Mouse (Mus musculus) limb, embryonic 15.5 days (tissue): ENCODE measurements around the gene Prm2. TPM values are rescaled to one million over a fixed set of nuclear protein-coding genes. Genes with fewer than 3 reads are reported as not detected.

Experiments used
- ATAC-seq: fragments of 200-750 bp; cut with Nextera tagmentation; 2 replicates; pipeline ENCODE4 v1.8.0; 2017; ENCODE audit warnings: low read depth, moderate TSS enrichment; ENCODE audit not compliant: insufficient number of reproducible peaks, low FRiP score, low TSS enrichment
- H3K27ac ChIP-seq: fragments of 300-500 bp; sonication (generic); 2 replicates; pipeline ENCODE4 v1.5.1; 2015; ENCODE audit warnings: moderate library complexity, mild to moderate bottlenecking, inconsistent platforms
- H3K27me3 ChIP-seq: fragments of 300-500 bp; sonication (generic); 2 replicates; pipeline ENCODE4 v1.6.1; 2015; ENCODE audit warnings: inconsistent platforms
- H3K36me3 ChIP-seq: fragments of 300-500 bp; sonication (generic); 2 replicates; pipeline ENCODE4 v1.6.1; 2015; ENCODE audit warnings: inconsistent platforms
- H3K4me1 ChIP-seq: fragments of 300-500 bp; sonication (generic); 2 replicates; pipeline ENCODE4 v1.6.1; 2015; ENCODE audit warnings: inconsistent platforms
- H3K4me2 ChIP-seq: fragments of 300-500 bp; sonication (generic); 2 replicates; pipeline ENCODE4 v1.6.1; 2015; ENCODE audit warnings: mild to moderate bottlenecking, inconsistent platforms
- H3K4me3 ChIP-seq: fragments of 300-500 bp; sonication (generic); 2 replicates; pipeline ENCODE4 v1.5.1; 2015; ENCODE audit warnings: mild to moderate bottlenecking, inconsistent platforms
- H3K9ac ChIP-seq: fragments of 300-500 bp; sonication (generic); 2 replicates; pipeline ENCODE4 v1.6.1; 2015; ENCODE audit warnings: inconsistent platforms
- H3K9me3 ChIP-seq: fragments of 300-500 bp; sonication (generic); 2 replicates; pipeline ENCODE4 v1.6.1; 2016; ENCODE audit warnings: inconsistent platforms
- WGBS: fragments of 180-500 bp; shearing (Covaris S2); methylation state at CpG from one replicate; pipeline ENCODE4 v1.1.7; 2015; 5-methylcytosine and 5-hydroxymethylcytosine counted together
- polyA plus RNA-seq: library from polyadenylated mRNA; unstranded; fragments of >200 nt; fragmentation: Nextera tagmentation; extraction: Ambion mirVana; gene quantifications from 2 replicates; pipeline ENCODE4 v1.2.1, GENCODE M21; 2015

The Prm2 gene
- polyA plus RNA-seq, 1 experiment from 2014 or later: not detected

DNA sequence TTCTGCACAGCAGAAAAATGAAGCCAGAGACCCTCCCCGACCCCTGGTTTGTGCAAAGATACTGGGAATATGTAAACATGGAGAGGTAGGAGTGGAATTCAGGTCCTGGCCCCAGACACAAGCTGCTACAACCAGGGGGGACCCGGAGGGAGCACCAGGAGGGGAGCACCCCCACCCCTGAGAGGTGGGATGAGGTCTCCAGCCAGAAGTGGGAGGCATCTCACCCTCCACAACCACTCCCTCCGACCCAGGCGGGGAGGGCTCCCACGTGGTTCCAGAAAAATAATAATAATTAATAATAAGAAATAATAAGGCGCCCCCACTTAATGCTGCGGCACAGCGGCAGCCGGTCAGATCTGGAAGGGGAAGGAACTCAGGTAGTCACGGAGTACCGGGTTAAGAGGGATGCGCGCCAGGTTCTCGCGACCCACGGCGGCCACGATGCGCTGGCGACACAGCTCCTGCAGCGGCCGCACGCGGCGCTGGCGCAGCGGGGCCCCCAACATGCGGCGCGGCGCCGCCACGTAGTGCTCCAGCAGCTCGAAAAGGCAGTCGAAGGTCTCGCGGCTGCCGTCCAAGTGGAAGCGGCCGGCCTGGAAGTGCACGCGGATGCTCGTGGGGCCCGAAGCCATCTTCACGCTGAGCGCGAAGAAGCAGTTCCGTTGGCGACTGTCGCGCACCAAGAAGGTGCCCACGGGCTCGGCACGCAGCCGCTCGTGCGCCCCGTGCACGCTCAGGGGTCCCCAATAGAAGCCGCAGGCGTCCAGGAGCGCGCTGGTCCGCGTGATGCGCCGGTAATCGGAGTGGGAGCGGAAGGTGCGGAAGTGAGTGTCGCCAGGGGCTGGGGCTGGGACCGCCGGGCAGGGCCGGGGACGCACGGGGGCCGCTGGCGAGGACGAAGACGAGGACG is 11.8 kb downstream of the Prm2 start:
- peak overlapping the region; percentile 80 for H3K4me2 ChIP-seq
- WGBS: 1% methylated on average over 81 of the region's 81 CpGs
- H3K36me3 ChIP-seq: no peaks in the 10 kb centered on the region
- no peak for ATAC-seq
- H3K9ac ChIP-seq: peak overlapping the region; percentile 80
- H3K4me3 ChIP-seq: peak overlapping the region; percentile 85
- no peaks in the 10 kb centered on the region for H3K27me3 ChIP-seq
- no peaks in the 10 kb centered on the region for H3K9me3 ChIP-seq
- peak overlapping the region; percentile 100 for H3K27ac ChIP-seq
- H3K4me1 ChIP-seq: peaks cover 66% of the 10 kb centered on the region

DNA sequence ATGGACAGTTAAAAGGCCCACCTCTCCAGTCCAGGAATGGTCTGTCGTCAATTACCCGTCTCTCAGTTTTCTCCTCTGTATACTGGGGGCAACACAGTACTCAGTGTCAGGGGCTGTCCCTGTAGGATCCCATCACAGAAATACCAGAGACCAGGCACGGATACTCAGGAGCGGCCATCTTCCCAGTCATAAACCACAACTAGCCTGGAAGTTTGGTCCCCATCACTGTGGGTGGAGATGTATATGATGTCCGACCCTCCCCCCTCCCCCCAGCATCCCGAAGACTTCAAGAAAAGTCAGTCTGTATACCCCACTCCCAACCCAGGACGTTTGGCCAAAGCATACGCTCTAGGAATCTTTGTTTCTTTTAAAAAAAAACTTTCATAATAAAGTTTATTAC is 12.5 kb downstream of the Prm2 start:
- Histone ChIP-seq H3K4me1 (peaks cover 66% of the 10 kb centered on the region), H3K27ac (peak overlapping the region; percentile 100), H3K4me2 (peak overlapping the region; percentile 80), H3K4me3 (peak overlapping the region; percentile 85), H3K27me3 (no peaks in the 10 kb centered on the region), H3K9ac (peak overlapping the region; percentile 14; the same call in 1 of the 2 replicates), H3K9me3 (no peaks in the 10 kb centered on the region), H3K36me3 (no peaks in the 10 kb centered on the region)
- WGBS: 38% methylated on average over 8 of the region's 8 CpGs
- ATAC-seq: no peak

DNA sequence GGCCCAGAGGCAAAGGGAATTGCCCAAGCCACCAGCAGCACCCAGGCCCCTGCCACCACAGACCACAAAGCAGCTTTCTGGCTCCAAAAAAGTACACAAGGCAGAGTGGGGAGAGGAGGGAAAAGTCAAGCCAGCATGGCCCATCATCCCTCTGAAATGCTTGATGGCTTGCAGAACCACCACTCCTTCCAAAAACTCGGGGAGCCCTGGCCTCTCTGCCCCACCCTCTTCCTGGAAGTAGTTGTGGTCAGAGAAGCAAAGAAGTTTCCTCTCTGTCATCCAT is 12.8 kb downstream of the Prm2 start:
- H3K27me3 ChIP-seq: no peaks in the 10 kb centered on the region
- no peak for ATAC-seq
- no peaks in the 10 kb centered on the region for H3K36me3 ChIP-seq
- 18% methylated on average over 1 of the region's 1 CpGs for WGBS
- H3K4me3 ChIP-seq: peak overlapping the region; percentile 85
- peak overlapping the region; percentile 80 for H3K4me2 ChIP-seq
- H3K9me3 ChIP-seq: no peaks in the 10 kb centered on the region
- peaks cover 64% of the 10 kb centered on the region for H3K4me1 ChIP-seq
- peak overlapping the region; percentile 64 for H3K27ac ChIP-seq
- peak overlapping the region; percentile 14; the same call in 1 of the 2 replicates for H3K9ac ChIP-seq

- Histone ChIP-seq H3K27me3 (no peaks in the 10 kb centered on the region), H3K9me3 (no peaks in the 10 kb centered on the region), H3K4me1 (peaks cover 64% of the 10 kb centered on the region), H3K27ac (peak overlapping the region; percentile 64), H3K4me3 (peak overlapping the region; percentile 85), H3K9ac (no peak overlapping the region), H3K36me3 (no peaks in the 10 kb centered on the region), H3K4me2 (peak overlapping the region; percentile 80)
- WGBS: 41% methylated on average over 6 of the region's 6 CpGs
- ATAC-seq: no peak
Measured at GRCm38 (mm10) chr16:10782377-10783151, 13.4 kb downstream of the Prm2 start.

DNA sequence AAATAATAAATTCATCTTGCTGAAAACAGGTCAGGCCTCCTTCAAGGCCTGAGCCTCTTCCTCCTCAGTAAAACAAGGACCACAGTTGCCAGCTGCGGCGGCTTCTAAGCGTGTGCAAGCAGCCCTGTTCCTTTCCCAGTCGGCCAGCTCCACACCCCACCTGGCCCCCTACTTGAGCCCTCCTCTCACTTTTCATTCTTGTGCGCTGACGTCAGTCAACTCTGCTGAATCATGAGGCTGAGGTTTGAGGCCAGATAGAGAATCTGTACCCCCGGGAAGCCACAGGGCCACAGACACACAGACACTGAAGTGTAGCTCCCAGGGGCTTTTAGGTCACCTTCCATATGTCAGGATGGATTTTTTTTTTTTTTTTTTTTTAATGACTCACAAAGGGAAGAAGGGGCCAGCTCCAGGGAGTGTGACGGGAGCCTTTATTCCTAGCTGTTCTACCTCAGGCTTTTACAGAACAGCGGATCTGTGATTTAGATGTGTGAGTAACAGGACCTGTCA is 14.0 kb downstream of the Prm2 start:
- 25% methylated on average over 9 of the region's 9 CpGs for WGBS
- H3K9me3 ChIP-seq: no peaks in the 10 kb centered on the region
- H3K4me1 ChIP-seq: peaks cover 58% of the 10 kb centered on the region
- peak overlapping the region; percentile 85; the same call in 1 of the 2 replicates for H3K4me3 ChIP-seq
- ATAC-seq: no peak
- H3K36me3 ChIP-seq: no peaks in the 10 kb centered on the region
- peak overlapping the region; percentile 80 for H3K4me2 ChIP-seq
- H3K9ac ChIP-seq: no peak overlapping the region
- peak overlapping the region; percentile 58 for H3K27ac ChIP-seq
- no peaks in the 10 kb centered on the region for H3K27me3 ChIP-seq

- H3K4me2 ChIP-seq: no peak overlapping the region
- H3K36me3 ChIP-seq: no peaks in the 10 kb centered on the region
- H3K4me1 ChIP-seq: peaks cover 49% of the 10 kb centered on the region
- ATAC-seq: no peak
- no peak overlapping the region for H3K4me3 ChIP-seq
- no peaks in the 10 kb centered on the region for H3K27me3 ChIP-seq
- H3K9me3 ChIP-seq: no peaks in the 10 kb centered on the region
- 47% methylated on average over 5 of the region's 5 CpGs for WGBS
- H3K27ac ChIP-seq: peak overlapping the region; percentile 58
- H3K9ac ChIP-seq: 0 out of 2 replicates have a peak overlapping the region, but pooled peaks have one; percentile 14
Measured at GRCm38 (mm10) chr16:10780631-10781120, 15.3 kb downstream of the Prm2 start.

DNA sequence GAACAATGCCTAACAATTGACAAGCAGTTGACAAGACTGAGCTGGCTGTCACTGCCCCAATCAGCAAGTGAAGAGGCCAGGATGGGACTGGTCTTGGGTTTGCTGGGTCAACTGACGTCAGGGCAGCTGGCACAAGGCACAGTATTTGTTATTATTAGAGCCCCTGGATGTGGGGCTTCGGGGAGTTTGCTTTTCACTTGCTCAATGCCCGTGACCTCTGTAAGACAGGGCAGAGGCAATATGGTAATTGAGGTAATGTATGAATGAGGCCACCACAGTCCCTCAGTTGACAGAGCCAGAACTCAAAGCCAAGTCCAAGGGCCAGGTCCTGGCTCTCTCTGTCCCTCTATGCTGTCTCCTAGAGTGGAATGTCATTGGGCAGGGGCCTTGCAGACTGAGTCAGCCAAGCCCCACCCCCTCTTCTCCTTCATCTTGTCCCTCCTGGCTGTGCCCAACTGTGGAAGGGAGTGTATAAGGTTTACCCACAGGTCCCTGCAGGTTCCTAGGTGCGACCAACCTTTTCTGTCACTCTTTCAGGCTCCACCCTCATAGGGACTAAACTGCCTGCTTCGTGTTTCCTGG is 18.3 kb downstream of the Prm2 start:
- Histone ChIP-seq H3K9me3 (no peaks in the 10 kb centered on the region), H3K27me3 (no peaks in the 10 kb centered on the region), H3K9ac (no peak overlapping the region), H3K4me2 (no peak overlapping the region), H3K4me1 (peaks cover 26% of the 10 kb centered on the region), H3K27ac (no peak overlapping the region), H3K36me3 (no peaks in the 10 kb centered on the region), H3K4me3 (no peak overlapping the region)
- WGBS: 75% methylated on average over 5 of the region's 5 CpGs
- ATAC-seq: no peak

- Histone ChIP-seq H3K4me3 (no peak overlapping the region), H3K4me2 (no peak overlapping the region), H3K9ac (no peak overlapping the region), H3K27ac (no peak overlapping the region), H3K9me3 (no peaks in the 10 kb centered on the region), H3K4me1 (peaks cover 15% of the 10 kb centered on the region), H3K36me3 (no peaks in the 10 kb centered on the region), H3K27me3 (no peaks in the 10 kb centered on the region)
- no peak for ATAC-seq
- WGBS: 54% methylated on average over 7 of the region's 7 CpGs
Measured at GRCm38 (mm10) chr16:10776322-10776721, 19.6 kb downstream of the Prm2 start.

DNA sequence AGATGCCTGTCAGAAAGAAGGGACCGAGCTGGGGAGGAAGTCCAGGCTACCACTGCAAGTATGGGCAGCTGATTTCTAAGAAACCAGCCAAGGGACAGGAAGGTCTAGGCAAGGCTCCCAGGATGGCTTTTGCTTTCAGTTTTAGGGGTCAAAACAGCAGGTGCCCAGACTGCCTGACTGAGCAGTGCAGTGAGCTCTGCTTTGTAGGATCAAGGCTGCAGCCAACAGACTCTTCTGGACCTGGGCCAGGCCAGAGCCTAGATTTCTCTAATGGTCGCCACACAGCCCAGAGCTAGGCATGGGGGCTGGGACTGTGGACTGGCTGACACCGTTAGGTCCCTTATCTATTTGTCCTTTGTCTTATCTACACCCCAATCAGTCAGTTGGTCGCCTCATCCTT is 21.2 kb downstream of the Prm2 start:
- Histone ChIP-seq H3K36me3 (no peaks in the 10 kb centered on the region), H3K4me2 (no peak overlapping the region), H3K9ac (no peak overlapping the region), H3K9me3 (no peaks in the 10 kb centered on the region), H3K4me1 (peaks cover 13% of the 10 kb centered on the region), H3K27ac (no peak overlapping the region), H3K4me3 (no peak overlapping the region), H3K27me3 (no peaks in the 10 kb centered on the region)
- no peak for ATAC-seq
- WGBS: 66% methylated on average over 4 of the region's 4 CpGs

- H3K36me3 ChIP-seq: no peaks in the 10 kb centered on the region
- ATAC-seq: no peak
- no peak overlapping the region for H3K9ac ChIP-seq
- 71% methylated on average over 8 of the region's 8 CpGs for WGBS
- H3K27me3 ChIP-seq: no peaks in the 10 kb centered on the region
- H3K27ac ChIP-seq: no peak overlapping the region
- no peak overlapping the region for H3K4me2 ChIP-seq
- H3K4me1 ChIP-seq: peaks cover 23% of the 10 kb centered on the region
- H3K9me3 ChIP-seq: no peaks in the 10 kb centered on the region
- no peak overlapping the region for H3K4me3 ChIP-seq
Measured at GRCm38 (mm10) chr16:10773543-10773942, 22.4 kb downstream of the Prm2 start.

GRCm38 (mm10) chr16:10771769-10772510 is 24.0 kb downstream of the Prm2 start:
- no peak overlapping the region for H3K4me3 ChIP-seq
- ATAC-seq: no peak

More at GRCm38 (mm10) chr16:10771769-10772510, 24.0 kb downstream of the Prm2 start:
- Histone ChIP-seq H3K4me1 (peaks cover 23% of the 10 kb centered on the region), H3K36me3 (no peaks in the 10 kb centered on the region), H3K9me3 (no peaks in the 10 kb centered on the region), H3K27ac (no peak overlapping the region), H3K4me2 (no peak overlapping the region), H3K9ac (no peak overlapping the region), H3K27me3 (no peaks in the 10 kb centered on the region)
- WGBS: 52% methylated on average over 19 of the region's 19 CpGs
